Mouse (Mus musculus) brain, adult 2 months (tissue): ENCODE data around the gene Alk.

ENCODE experiments used
- DNase-seq: peaks from one replicate; pipeline ENCODE4 v3.0.0; 2011; ENCODE audit warnings: low read depth, low spot score

Alk gene

GRCm38 (mm10) chr17:72401349-72401748, 203.1 kb downstream of the Alk start:
- no peak for DNase-seq

DNA sequence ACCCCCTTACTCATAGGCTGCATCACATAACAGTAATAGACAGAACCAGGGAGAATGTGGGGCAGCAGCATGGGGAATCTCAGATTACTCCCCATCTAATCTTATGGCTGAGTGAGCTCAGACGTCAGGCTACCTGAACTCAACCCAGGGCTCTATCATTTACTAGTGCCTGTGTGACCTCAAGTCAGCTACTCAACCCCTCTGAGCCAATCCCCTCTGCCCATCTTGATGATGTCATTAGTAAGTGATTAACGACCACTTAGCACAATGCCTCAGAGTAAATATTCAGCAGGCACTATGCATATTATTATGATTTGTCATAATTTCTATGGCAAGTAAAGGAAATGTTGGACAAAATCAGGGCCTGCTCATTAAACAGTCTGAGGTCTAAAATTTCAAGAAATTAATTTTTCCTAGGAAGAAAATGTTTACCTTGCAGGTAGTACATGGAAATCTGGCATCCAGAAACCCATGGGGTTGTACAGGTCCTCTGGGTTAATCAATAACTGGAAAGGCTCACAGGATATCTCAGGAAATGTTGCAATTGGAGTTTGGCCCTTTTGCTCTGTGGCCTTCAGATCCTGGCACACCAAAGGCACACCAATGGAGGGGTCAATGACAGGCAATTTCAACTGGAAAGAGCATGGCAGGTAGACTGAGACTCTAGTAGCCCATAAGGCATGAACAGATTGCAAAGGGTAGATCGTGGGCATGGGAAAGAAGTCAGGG, 204.9 kb downstream of the Alk start:
- DNase-seq, result no peak

DNA sequence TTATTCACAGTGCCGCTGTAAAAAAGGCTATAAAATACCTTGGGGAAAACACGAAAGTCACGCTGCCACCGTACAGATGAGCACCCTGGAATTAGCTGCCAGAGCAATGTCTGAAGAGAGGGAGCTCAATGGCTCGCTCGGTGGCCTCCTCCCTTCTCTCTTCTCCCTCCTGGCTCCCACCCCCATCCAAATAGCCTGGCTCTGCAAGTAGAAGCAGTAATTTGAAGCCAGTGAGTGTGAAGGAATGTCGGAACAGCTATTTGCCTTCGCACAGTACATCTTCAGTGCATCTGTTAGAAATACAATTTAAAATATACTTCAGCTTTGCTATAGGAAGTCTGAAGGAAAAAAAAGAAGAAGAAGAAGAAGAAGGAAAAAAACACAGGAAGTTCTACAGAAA, 208.5 kb downstream of the Alk start:
- peak; percentile 24 for DNase-seq

DNA sequence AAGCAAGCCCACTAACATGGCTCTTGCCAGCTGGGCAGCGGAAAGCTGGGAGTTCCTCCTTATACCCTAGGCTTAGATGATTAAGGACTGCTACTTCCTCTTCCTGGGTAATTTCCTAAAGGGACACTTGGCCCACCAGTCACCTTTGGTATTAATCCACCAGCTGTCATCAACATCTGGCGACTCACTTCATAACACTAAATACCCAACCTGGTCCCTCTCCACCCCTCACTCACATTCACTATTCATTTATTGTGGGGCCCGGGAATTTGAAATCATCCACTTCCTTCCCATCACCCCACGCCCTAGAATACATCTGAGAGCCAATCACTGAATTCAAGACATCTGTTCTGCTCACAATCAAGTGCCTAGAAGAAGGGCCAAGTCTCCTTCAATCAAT, 235.4 kb downstream of the Alk start:
- DNase-seq, result no peak

- DNase-seq, result peak; percentile 24
Measured at GRCm38 (mm10) chr17:72362811-72363496, 241.5 kb downstream of the Alk start.

- no peak for DNase-seq
Measured at GRCm38 (mm10) chr17:72361961-72362360, 242.5 kb downstream of the Alk start.

DNA sequence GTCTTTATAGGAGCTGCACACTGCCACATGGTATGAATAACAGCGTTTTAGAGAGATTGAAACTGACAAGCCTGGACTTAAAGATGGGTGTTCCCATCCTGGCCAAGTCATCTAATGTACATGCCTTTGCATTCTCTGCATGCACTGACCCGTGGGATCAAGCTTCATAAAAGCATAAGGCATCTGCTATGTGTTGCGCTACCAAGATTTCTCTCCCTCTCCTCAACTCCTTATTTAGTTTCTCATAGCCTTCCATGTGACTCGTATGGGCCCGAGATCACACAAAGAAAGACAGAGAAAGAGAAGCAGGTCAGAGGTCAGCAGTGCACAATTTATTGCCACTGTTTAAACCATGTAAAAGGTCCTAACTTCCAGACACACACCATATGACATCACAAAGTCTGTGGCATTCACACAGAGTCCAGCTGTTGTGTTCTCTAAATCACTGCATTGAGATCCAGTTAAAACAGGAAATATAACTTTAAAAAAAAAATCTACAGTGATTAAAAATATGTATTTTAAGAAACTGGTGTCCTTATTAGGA, 247.6 kb downstream of the Alk start:
- no peak for DNase-seq

- peak; percentile 10 for DNase-seq
Measured at GRCm38 (mm10) chr17:72339437-72339836, 265.0 kb downstream of the Alk start.

GRCm38 (mm10) chr17:72332909-72333308, 271.5 kb downstream of the Alk start:
- peak; percentile 8 for DNase-seq

DNA sequence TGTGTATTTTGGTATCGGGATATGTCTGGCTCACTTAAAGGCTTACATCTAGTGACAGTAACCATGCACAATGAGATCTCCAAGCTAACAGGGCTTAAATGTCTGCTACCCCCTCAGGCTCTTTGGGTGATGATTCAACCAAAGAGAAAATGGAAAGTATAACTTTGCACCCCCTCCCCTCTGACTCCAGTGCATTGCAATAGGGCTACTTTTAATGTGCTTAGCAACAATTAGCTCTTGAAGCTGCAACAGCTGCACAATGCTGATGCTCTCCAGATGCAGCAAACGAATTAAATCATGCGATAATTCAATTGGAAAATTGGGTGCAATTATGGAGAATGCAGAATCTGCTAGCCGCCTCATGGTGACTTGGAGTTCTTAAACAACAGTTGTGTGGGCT, 278.5 kb downstream of the Alk start:
- DNase-seq, result no peak

GRCm38 (mm10) chr17:72319576-72319975, 284.9 kb downstream of the Alk start:
- no peak for DNase-seq

DNA sequence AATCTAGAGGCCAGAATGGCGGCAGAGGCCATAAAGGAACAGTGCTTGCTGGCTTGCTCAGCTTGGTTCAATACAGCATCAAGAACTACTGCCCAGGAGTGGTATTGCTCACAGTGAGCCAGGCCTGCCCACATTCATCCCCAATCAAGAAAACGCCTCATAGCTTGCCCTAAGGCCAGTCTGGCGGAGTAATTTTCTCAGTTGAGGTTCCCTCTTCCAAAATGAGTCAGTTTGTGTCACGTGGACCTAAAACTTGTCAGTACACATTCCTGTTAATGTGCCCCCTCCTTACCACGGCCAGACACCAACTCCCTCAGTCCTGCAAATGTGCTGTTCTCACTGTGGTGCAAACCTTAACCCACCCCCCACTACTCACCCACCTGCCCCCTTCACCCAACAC, 304.8 kb downstream of the Alk start:
- DNase-seq, result no peak

DNA sequence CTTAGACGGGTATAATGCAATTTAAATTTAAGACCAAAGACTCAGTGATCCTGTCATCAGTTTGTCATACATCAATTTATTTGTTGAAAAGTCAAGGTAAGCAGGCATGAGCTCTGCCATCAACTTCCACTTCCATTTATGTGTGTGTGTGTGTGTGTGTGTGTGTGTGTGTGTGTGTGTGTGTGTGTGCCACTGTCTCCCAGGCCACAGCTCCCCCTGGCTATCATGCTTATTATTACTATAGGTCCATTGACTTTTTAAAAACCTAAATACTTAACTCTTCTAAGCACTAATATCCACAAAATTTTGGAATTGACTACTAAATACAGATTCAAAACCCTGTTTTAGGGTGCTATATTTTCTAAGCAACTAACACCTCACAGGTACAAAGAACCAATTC, 308.1 kb downstream of the Alk start:
- no peak for DNase-seq

DNA sequence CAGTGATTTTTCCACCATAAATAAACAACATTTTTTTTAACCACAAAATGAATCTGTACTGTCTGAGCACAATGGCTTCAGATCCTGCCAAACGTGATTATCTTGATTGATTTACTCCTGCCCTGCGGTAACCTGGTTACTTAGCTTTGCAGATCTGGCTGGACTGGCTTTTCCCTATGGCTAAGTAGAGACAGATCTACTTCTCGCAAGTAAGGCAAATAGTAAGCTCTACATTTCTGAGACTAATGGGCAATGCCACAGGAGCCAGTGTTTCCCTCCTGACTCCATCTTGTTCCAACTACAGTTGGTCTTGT, 311.2 kb downstream of the Alk start:
- no peak for DNase-seq

- no peak for DNase-seq
Measured at GRCm38 (mm10) chr17:72292444-72293266, 311.8 kb downstream of the Alk start.

DNA sequence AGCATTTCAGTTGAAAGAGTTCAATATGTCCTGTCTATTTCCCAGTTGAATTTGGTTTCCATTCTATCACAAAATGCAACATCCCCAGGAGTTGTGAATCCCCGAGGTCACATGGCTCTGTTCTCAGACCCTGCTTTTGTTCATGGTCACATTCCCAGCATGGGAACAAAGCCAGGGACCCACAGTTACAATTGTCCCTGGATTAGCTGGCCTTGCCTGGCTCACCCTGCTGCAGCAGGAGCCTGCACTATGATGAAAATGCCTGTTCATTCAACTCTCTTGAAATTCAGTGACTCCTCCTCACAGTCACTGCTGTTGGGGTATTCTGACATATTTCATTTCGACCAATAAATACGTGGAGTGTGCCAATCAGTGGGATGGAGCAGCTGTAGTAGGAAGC, 318.5 kb downstream of the Alk start:
- no peak for DNase-seq

DNA sequence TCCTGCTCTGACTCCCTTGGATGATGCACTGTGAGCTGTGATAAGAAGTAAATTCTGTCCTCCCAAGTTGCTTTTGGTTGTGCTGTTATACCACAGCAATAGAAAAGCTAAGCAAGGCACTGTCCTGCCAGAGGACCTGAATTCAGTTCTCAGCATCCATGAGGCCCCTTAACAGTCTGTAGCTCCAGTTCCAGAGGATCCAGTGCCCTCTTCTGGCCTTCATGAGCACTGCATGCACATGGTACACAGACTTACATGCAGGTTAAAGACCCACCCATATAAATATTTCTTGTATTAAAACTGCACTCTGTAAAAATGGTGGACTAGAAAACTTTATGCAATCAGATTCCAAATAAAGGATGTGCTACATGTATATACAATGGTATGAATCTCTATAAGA, 326.1 kb downstream of the Alk start:
- no peak for DNase-seq

GRCm38 (mm10) chr17:72276778-72277177, 327.6 kb downstream of the Alk start:
- no peak for DNase-seq

DNA sequence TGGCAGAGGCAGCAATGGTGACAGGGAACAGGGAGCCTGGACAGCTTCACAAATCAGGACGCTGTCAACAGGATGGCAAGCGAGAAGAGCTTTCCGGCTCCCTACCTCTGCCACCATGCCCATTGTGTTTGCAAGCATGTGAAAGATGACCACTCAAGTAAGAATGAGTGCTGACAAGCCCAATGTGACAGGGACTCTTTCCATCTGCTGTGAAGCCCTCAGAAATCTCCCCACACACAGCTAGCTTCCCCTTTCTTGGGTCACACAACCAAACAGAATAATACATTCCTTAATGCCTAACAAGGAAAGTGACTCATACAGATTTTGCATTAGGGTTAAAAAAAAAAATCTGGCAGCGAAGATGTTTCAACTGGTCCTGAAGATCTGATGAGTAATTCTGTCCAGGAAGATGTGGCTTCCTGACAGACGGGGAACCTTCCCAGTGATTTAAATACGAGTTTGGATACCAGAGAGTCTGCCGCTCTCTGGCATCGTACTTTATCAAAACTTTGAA, 329.0 kb downstream of the Alk start:
- peak; percentile 29 for DNase-seq

DNA sequence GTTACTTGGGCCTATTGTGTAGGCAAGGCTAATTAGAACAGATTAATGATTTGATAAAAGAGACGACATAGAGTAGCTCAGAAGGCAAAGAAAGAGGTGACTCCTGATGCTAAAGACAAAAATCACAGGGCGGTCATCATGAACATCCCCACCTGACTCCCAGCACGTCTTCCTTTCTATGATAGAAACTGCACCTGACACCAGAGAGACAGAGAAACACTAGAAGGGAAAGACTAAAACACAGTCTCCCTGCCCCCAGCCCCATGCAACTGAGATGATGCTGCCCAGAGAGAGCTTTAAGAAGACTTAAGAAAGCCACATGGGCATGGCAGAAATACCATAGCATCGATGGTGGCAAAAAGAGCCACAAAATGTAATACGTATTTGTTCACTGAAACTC, 330.2 kb downstream of the Alk start:
- DNase-seq, result no peak

DNA sequence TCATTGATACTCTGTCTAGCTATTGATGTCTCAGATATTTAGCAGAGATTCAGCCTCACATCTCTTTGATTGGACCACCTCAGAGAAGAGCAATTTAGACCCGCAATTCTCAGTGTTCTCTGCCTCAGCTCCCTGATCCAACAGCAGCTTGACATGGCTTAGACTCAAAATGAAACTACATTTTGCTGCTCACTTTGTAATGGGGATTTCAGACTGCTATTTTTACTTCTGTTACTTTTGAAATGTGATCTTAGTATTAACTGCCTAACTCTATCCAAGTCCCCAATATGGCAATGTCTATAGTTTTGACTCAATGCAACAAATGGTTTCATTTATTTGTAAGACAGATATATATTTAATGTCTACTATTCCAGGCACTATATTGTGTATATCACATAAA, 332.8 kb downstream of the Alk start:
- DNase-seq, result no peak

DNA sequence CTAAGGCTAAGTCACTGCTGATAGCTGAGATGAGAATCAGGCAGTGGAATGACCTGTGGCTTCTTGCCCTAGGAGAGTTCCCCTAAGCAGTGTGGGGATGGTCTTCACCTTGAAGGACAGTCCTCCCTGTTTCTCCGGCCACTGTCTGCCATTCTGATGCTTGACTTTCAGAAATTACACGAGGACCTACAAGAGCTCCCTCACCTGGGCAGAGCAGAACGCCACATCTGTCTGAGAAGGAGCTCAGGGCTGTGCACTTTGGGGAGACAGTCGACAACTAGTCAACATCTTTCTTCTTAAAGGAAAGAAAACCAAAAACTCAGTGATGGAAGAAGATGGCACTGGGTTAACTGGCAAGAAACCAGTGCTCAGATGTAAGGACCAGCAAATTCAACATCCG, 335.9 kb downstream of the Alk start:
- DNase-seq, result no peak
